Mouse (Mus musculus) limb, embryonic 15.5 days (tissue): ENCODE results near the gene Fam69a. TPM values are rescaled to one million over a fixed set of nuclear protein-coding genes. Genes with fewer than 3 reads are reported as not detected.
"Not testable (repeated sequence)": the region's sequence is repeated elsewhere in the genome, so short reads cannot be mapped to it uniquely, and the experiment has no call there.

Experiments
- ATAC-seq: fragments of 200-750 bp; cut with Nextera tagmentation; 2 replicates; pipeline ENCODE4 v1.8.0; 2017; ENCODE audit warnings: low read depth, moderate TSS enrichment; ENCODE audit not compliant: insufficient number of reproducible peaks, low FRiP score, low TSS enrichment
- H3K27ac ChIP-seq: fragments of 300-500 bp; sonication (generic); 2 replicates; pipeline ENCODE4 v1.5.1; 2015; ENCODE audit warnings: moderate library complexity, mild to moderate bottlenecking, inconsistent platforms
- H3K27me3 ChIP-seq: fragments of 300-500 bp; sonication (generic); 2 replicates; pipeline ENCODE4 v1.6.1; 2015; ENCODE audit warnings: inconsistent platforms
- H3K36me3 ChIP-seq: fragments of 300-500 bp; sonication (generic); 2 replicates; pipeline ENCODE4 v1.6.1; 2015; ENCODE audit warnings: inconsistent platforms
- H3K4me1 ChIP-seq: fragments of 300-500 bp; sonication (generic); 2 replicates; pipeline ENCODE4 v1.6.1; 2015; ENCODE audit warnings: inconsistent platforms
- H3K4me2 ChIP-seq: fragments of 300-500 bp; sonication (generic); 2 replicates; pipeline ENCODE4 v1.6.1; 2015; ENCODE audit warnings: mild to moderate bottlenecking, inconsistent platforms
- H3K4me3 ChIP-seq: fragments of 300-500 bp; sonication (generic); 2 replicates; pipeline ENCODE4 v1.5.1; 2015; ENCODE audit warnings: mild to moderate bottlenecking, inconsistent platforms
- H3K9ac ChIP-seq: fragments of 300-500 bp; sonication (generic); 2 replicates; pipeline ENCODE4 v1.6.1; 2015; ENCODE audit warnings: inconsistent platforms
- H3K9me3 ChIP-seq: fragments of 300-500 bp; sonication (generic); 2 replicates; pipeline ENCODE4 v1.6.1; 2016; ENCODE audit warnings: inconsistent platforms
- WGBS: fragments of 180-500 bp; shearing (Covaris S2); methylation state at CpG from one replicate; pipeline ENCODE4 v1.1.7; 2015; 5-methylcytosine and 5-hydroxymethylcytosine counted together
- polyA plus RNA-seq: library from polyadenylated mRNA; unstranded; fragments of >200 nt; fragmentation: Nextera tagmentation; extraction: Ambion mirVana; gene quantifications from 2 replicates; pipeline ENCODE4 v1.2.1, GENCODE M21; 2015

Gene Fam69a
- polyA plus RNA-seq, 1 experiment from 2014 or later, result 31.8 TPM

DNA sequence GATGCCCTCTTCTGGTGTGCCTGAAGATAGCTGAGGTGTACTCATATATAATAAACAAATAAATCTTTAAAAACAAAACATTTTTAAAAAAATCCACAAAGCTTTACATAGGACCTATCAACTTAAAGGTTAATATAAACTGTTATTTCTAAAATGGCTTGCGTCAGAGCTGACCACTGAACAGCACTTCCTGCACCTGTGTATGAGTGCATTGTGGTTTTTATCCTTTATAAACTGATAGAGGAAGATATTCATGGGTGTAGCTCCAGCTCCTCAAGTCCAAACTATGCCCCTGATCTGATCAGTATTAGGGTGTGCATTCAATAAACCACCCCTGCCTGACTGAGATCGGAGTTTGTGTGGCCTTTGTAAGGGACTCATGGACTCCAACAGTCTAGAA is 48.0 kb downstream of the Fam69a start:
- Histone ChIP-seq H3K27me3 (no peaks in the 10 kb centered on the region), H3K4me1 (no peaks in the 10 kb centered on the region), H3K9me3 (no peaks in the 10 kb centered on the region), H3K36me3 (no peaks in the 10 kb centered on the region), H3K9ac (no peak overlapping the region), H3K4me2 (no peak overlapping the region), H3K27ac (no peak overlapping the region), H3K4me3 (no peak overlapping the region)
- no peak for ATAC-seq
- WGBS, result 91% methylated on average over 2 of the region's 2 CpGs

DNA sequence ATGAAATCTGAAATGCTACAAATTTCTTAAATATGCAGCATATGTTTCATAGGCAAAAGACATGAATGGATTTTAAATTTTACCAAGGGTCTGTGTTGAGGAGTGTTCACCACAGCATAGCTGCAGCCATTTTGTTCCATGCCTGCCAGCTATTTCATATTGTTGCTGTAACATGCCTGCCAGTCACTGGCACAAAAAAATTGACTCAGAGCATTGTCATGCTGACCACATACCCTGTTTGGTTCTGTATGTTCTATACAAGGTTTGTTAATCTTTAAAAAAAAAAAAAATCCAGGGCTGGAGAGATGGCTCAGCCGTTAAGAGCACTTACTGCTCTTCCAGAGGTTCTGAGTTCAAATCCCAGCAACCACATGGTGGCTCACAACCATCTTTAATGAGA is 48.4 kb downstream of the Fam69a start:
- not testable (repeated sequence) for H3K9ac ChIP-seq, H3K36me3 ChIP-seq, ATAC-seq, H3K27me3 ChIP-seq, H3K4me2 ChIP-seq, H3K9me3 ChIP-seq, H3K4me3 ChIP-seq, H3K4me1 ChIP-seq, H3K27ac ChIP-seq
- 78% methylated on average over 1 of the region's 1 CpGs for whole genome bisulfite sequencing

DNA sequence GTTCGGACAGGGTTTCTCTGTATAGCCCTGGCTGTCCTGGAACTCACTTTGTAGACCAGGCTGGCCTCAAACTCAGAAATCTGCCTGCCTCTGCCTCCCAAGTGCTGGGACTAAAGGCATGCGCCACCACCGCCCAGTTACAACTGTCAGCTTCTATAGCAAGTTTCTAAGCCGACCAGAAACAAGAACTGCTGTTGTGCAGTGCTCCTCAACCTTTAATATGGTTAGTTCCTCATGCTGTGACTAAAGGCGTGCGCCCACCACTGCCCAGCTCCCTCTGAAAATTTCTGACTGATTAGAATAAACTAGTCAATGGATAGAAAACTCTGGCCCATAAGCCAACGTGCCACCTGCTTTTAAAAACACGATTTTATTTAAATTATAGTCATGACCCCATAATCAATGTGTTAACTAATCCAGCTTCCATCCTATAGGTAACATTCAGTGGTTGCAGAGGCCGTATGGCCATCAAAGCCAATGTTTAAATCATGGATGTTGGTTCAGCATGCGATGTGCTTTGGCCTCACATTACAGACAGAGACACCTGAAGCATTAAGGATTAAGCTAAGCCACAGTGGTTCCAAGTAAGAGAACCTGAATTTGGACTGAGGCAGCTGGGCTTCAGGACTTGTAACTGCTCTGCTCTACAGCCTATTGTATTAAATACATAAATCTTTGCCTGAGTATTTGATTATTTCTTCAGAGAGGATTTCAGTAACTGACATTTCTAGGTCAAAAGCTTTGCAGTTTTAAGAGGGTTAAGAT is 50.1 kb downstream of the Fam69a start:
- Histone ChIP-seq H3K27ac (no peak overlapping the region), H3K4me3 (no peak overlapping the region), H3K27me3 (no peaks in the 10 kb centered on the region), H3K9ac (no peak overlapping the region), H3K4me1 (no peaks in the 10 kb centered on the region), H3K4me2 (no peak overlapping the region), H3K36me3 (no peaks in the 10 kb centered on the region), H3K9me3 (no peaks in the 10 kb centered on the region)
- 85% methylated on average over 10 of the region's 10 CpGs for WGBS
- no peak for ATAC-seq

DNA sequence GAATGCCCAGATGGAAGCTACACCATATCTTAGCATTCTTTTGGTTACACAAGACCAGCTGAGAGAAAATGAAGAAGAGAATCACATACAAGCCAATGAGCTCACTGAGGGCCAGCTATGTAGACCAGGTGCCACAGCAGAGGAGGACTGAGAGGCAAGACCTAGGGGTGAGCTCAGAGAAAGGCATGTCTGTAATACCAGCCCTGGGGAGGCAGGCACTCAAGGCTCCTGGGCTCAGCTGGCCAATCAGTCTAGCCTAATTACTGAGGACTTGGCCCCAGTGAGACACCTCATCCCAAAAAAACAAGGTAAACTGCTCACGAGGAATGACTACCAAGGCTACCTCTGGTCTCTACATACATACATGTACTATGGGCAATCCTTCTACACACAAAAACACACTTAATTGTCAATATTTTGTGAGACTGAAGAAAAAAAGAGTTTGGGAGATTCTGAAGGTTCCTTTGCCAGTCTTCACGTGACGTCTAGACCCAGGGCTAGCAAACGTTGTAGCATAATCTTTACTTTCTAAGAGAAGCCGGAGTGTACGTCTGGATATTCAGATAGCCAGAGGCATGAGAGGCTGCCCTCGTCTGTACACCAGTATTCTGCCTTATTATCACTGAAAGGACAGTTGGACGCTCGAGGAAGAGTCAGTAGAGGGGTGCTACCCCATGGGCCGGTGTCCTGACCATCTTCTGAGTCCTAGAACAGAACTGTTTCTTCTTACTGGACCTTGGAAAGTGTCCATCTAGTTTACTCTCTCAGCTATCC is 51.9 kb downstream of the Fam69a start:
- 86% methylated on average over 10 of the region's 10 CpGs for WGBS
- no peak overlapping the region for H3K4me3 ChIP-seq
- H3K27me3 ChIP-seq, result no peaks in the 10 kb centered on the region
- no peaks in the 10 kb centered on the region for H3K4me1 ChIP-seq
- H3K9ac ChIP-seq, result no peak overlapping the region
- no peak for ATAC-seq
- no peak overlapping the region for H3K4me2 ChIP-seq
- no peaks in the 10 kb centered on the region for H3K9me3 ChIP-seq
- no peaks in the 10 kb centered on the region for H3K36me3 ChIP-seq
- H3K27ac ChIP-seq, result no peak overlapping the region

DNA sequence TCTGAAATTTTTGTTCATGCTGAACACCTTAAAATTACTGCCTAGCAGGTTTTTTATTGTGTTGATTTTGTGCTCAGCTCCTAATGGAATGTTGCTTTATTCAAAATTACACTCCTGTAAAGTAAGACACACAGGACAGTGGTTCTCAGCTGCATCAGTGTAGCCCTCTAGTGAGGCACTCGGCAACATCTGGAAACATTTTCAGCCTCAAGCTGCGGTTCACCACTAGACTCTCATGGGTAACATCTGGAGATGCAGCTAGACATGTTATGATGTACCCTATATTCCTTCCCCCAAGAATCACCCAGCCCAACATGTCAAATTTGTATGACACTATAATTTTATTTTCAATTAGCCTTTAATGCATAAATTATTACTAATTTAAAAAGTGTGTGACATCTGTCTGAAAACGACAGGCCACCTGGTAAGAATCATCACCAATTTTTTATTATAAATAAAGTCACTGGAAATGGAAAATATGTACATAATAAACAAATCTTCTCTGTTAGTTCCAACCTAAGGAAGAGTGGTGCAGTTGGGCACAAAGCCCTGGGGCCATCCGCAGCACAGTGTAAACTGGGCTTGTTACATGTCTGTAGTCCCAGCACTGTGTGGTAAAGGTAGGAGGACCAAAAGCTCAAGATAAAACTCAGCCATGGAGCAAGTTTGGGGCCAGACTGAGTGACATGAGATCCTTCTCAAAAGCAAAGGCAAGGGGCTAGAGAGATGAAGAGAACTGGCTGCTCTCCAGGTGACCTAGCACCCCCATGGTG is 53.5 kb downstream of the Fam69a start:
- Histone ChIP-seq H3K4me3 (no peak overlapping the region), H3K4me1 (no peaks in the 10 kb centered on the region), H3K9ac (no peak overlapping the region), H3K9me3 (no peaks in the 10 kb centered on the region), H3K27me3 (no peaks in the 10 kb centered on the region), H3K36me3 (no peaks in the 10 kb centered on the region), H3K27ac (no peak overlapping the region), H3K4me2 (no peak overlapping the region)
- ATAC-seq, result no peak
- WGBS, result 45% methylated on average over 4 of the region's 4 CpGs

DNA sequence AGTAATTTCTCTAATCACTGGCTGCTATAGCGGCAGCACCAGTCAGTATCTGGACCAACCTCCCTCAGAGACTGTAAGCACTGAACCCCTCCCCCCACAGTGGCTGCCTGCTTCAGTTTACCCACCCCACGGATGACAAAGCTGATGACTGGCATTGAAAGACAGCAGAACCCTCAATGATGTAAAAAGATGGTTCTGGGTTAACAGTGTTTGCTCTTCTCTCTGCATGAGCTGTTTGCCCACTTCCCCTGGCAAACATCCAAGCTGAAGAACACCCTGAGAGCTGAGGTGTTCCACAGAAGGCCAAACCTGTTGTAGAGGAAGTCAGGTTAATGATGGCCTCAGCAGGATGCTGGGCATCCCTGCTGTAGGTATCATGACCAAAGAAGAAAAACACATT is 54.3 kb downstream of the Fam69a start:
- WGBS, result 51% methylated on average over 2 of the region's 2 CpGs
- Histone ChIP-seq H3K9me3 (no peaks in the 10 kb centered on the region), H3K4me1 (no peaks in the 10 kb centered on the region), H3K9ac (no peak overlapping the region), H3K4me2 (no peak overlapping the region), H3K4me3 (no peak overlapping the region), H3K36me3 (no peaks in the 10 kb centered on the region), H3K27me3 (no peaks in the 10 kb centered on the region), H3K27ac (no peak overlapping the region)
- no peak for ATAC-seq

DNA sequence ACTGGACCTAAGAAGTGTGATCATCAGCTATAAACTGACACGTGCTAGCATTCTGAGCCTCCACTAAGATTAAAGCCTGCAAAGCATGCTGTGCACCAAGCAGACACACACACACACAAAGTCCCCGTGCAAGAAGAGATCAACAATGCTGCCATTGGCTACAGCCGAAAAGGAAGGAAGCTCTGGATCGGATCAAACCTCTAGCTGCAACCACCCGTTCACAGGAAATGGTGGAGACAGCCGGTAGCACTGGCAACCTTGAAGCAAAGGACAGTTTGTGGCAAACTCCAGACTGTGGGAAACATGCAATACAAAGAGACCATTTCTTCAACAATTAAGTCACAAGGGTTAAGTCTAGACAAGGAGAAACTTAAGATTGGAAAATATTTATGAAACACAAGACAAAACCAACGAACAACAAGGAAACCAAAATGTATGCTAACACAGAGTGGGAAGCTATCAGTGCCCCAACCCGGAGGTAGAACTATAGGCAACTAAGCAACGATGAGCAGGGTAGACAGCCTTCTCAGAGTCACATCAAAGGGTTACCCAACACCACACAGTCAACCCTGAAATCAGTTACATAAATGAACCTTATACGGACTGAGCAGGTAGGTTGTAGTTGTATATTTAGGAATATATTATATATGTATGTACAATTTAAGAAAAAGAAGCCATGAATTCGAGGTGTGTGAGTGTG is 60.2 kb downstream of the Fam69a start:
- Histone ChIP-seq H3K9me3 (no peaks in the 10 kb centered on the region), H3K9ac (no peak overlapping the region), H3K27ac (no peak overlapping the region), H3K4me3 (no peak overlapping the region), H3K27me3 (no peaks in the 10 kb centered on the region), H3K36me3 (no peaks in the 10 kb centered on the region), H3K4me1 (no peaks in the 10 kb centered on the region), H3K4me2 (no peak overlapping the region)
- 70% methylated on average over 11 of the region's 11 CpGs for WGBS
- ATAC-seq, result no peak

DNA sequence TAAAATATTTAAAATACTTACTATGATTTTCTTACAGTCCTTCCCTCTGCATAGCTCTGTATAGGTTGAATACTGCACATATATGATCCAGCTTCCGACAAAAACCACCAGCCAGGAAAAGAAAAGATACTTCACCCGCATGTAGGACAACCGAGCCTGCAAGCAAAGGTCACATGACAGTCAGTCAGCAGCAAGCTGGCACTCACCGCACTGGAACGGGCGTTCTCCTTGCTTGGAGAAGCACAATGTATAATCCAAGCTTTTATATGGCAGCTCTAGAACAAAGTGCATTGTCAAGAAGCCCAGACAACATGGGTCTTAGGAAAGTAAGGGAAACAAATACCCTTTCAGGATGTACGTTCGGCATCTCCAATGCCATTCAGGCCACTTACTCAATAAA is 62.3 kb downstream of the Fam69a start:
- ATAC-seq, result no peak
- no peaks in the 10 kb centered on the region for H3K4me1 ChIP-seq
- 84% methylated on average over 8 of the region's 8 CpGs for WGBS

DNA sequence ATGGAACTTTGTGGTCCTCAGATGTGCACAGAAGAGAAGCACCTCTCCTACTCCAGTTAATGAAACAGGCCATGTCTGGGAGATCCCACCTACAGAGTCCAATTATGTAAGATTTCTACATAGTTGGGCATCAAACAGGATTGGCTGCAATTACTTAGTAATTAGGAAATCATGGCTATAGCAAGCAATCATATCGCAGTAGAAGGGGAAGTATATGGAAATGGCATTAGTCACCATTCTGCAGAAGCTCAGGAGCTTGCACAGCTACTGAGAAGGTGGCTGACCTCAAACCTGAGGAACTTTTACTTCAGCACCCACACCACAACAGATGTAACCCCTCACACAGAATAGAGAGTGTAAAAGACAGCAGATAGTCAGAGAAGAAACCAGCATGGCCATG is 64.0 kb downstream of the Fam69a start:
- ATAC-seq, result no peak
- Histone ChIP-seq H3K4me3 (no peak overlapping the region), H3K4me2 (no peak overlapping the region)

More for the DNA sequence above, 62.3 kb downstream of the Fam69a start:
- Histone ChIP-seq H3K4me2 (no peak overlapping the region), H3K27ac (no peak overlapping the region), H3K4me3 (no peak overlapping the region), H3K9ac (no peak overlapping the region), H3K36me3 (no peaks in the 10 kb centered on the region), H3K9me3 (no peaks in the 10 kb centered on the region), H3K27me3 (no peaks in the 10 kb centered on the region)

DNA sequence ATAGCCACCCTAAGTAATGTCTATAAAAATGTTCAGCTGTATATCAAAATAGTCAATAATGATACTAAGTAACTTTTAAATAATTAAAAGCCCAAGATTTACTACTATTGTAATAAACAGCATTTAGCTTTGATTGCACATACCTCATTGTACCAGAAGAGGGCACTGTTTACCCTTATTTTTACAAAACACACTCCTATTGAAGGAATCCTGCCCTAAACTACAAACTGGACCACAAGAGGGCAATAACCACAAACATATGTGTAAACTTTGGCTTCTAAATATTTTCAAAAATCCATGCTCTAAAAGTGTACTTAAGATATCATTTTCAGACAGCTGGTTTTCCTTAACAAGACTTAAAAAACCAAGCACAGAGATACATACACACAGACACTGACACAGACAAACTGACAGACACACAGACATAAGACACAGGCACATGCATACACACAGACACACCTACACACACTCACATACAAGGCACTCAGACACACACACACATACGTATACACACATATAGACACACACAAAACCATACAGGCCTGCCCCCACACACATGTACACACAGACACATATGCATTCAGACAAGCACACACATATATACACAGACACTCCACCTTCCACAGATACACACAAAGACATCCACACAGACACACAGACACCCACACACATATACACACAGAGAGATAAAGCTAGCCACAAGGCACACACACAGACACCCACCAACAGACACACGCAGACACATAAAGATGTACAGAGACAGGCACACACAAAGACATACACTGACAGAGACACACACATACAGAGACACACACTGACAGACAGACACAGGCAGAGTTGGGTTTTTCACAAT is 65.3 kb downstream of the Fam69a start:
- ATAC-seq, result no peak
- H3K9me3 ChIP-seq, result no peaks in the 10 kb centered on the region
- no peak overlapping the region for H3K27ac ChIP-seq
- no peak overlapping the region for H3K9ac ChIP-seq
- H3K4me3 ChIP-seq, result no peak overlapping the region
- no peak overlapping the region for H3K4me2 ChIP-seq
- H3K27me3 ChIP-seq, result no peaks in the 10 kb centered on the region
- 78% methylated on average over 2 of the region's 2 CpGs for WGBS
- H3K36me3 ChIP-seq, result no peaks in the 10 kb centered on the region
- no peaks in the 10 kb centered on the region for H3K4me1 ChIP-seq

More for the DNA sequence above, 64.0 kb downstream of the Fam69a start:
- Histone ChIP-seq H3K4me1 (no peaks in the 10 kb centered on the region), H3K9ac (no peak overlapping the region), H3K9me3 (no peaks in the 10 kb centered on the region), H3K27ac (no peak overlapping the region), H3K36me3 (no peaks in the 10 kb centered on the region), H3K27me3 (no peaks in the 10 kb centered on the region)
- WGBS, result 84% methylated on average over 1 of the region's 1 CpGs

DNA sequence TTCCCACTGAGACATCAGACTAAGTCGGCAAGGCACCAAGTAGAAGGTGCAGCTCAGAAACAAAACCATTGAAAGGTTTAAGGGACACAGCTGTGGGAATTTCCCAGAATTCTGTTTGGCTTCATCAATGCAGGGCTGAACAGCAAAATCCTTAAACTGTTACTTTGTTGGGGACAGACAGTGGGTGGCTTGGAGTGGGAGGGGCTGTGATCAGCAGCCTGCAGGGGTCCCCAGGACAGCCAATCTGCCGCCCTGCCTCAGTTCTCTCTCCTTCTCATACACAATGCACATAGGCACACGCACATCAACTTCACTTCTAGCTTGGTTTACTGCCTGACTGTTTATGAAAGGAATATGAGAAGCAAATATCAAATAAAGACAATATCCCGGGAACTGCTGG is 71.6 kb downstream of the Fam69a start:
- H3K36me3 ChIP-seq, result 0 out of 2 replicates have a peak, but pooled peaks cover 6% of the 10 kb centered on the region
- no peak overlapping the region for H3K4me3 ChIP-seq
- WGBS, result 46% methylated on average over 4 of the region's 4 CpGs
- no peaks in the 10 kb centered on the region for H3K27me3 ChIP-seq
- H3K4me2 ChIP-seq, result no peak overlapping the region
- no peaks in the 10 kb centered on the region for H3K9me3 ChIP-seq
- no peak overlapping the region for H3K27ac ChIP-seq
- ATAC-seq, result no peak
- H3K9ac ChIP-seq, result no peak overlapping the region
- H3K4me1 ChIP-seq, result no peaks in the 10 kb centered on the region
